Mouse (Mus musculus) midbrain, embryonic 10.5 days (tissue): ENCODE results near the gene Carns1. TPM values are rescaled to one million over a fixed set of nuclear protein-coding genes. Genes with fewer than 3 reads are reported as not detected.

Experiments used
- DNase-seq: peaks from one replicate; pipeline ENCODE4 v3.0.0-alpha.2; 2017; ENCODE audit warnings: low spot score
- H3K27ac ChIP-seq: fragments of 300-500 bp; sonication (generic); replicated peaks from 2 replicates; pipeline ENCODE4 v1.5.1; 2016; ENCODE audit warnings: mild to moderate bottlenecking
- H3K27me3 ChIP-seq: fragments of 300-500 bp; sonication (generic); 2 replicates; pipeline ENCODE4 v1.6.1; 2016; ENCODE audit warnings: low read depth, mild to moderate bottlenecking; ENCODE audit not compliant: poor library complexity, severe bottlenecking
- H3K36me3 ChIP-seq: fragments of 300-500 bp; sonication (generic); 2 replicates; pipeline ENCODE4 v1.6.1; 2016; ENCODE audit warnings: mild to moderate bottlenecking, moderate library complexity
- H3K4me1 ChIP-seq: fragments of 300-500 bp; sonication (generic); 2 replicates; pipeline ENCODE4 v1.6.1; 2016
- H3K4me3 ChIP-seq: fragments of 300-500 bp; sonication (generic); 2 replicates; pipeline ENCODE4 v1.5.1; 2016; ENCODE audit warnings: mild to moderate bottlenecking, moderate library complexity
- H3K9me3 ChIP-seq: fragments of 300-500 bp; sonication (generic); replicated peaks from 2 replicates; pipeline ENCODE4 v1.6.1; 2016; ENCODE audit warnings: mild to moderate bottlenecking
- WGBS: fragments of 180-500 bp; shearing (Covaris S2); methylation state at CpG from one replicate; pipeline ENCODE4 v1.1.7; 2016; 5-methylcytosine and 5-hydroxymethylcytosine counted together
- polyA plus RNA-seq: library from polyadenylated mRNA; unstranded; fragments of >200 nt; fragmentation: Nextera tagmentation; extraction: Ambion mirVana; gene quantifications from 2 replicates; pipeline ENCODE4 v1.2.1, GENCODE M21; 2016

Carns1 gene
- polyA plus RNA-seq, 1 experiment from 2014 or later = 2.8 TPM

DNA sequence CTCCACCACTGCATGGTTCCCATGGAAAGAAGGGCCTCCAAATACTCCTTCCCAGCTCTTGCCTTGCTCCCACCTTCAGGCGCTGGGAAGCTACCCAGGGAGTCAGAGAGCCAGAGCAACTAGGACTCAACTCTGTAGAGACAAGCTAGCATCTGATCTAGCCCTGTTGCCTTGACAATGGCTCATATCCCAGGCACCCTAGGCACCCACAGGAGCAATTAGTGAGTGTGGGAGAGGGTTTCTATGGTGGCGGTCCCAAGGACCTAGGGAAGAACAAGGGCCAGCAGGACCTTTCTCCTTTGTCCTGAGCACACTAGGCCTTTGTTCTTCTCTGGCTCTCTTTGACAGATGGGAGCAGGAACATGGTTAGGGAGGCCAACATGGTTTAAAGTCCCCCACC is 8.4 kb upstream of the Carns1 start:
- 88% methylated on average over 2 of the region's 2 CpGs for WGBS
- DNase-seq = no peak
- H3K9me3 ChIP-seq = no peaks in the 10 kb centered on the region

GRCm38 (mm10) chr19:4181892-4182291 is 6.6 kb upstream of the Carns1 start:
- peaks cover 16% of the 10 kb centered on the region for H3K4me1 ChIP-seq
- no peaks in the 10 kb centered on the region for H3K27me3 ChIP-seq
- H3K36me3 ChIP-seq = no peaks in the 10 kb centered on the region
- WGBS = 37% methylated on average over 3 of the region's 3 CpGs
- H3K9me3 ChIP-seq = no peaks in the 10 kb centered on the region
- no peak for DNase-seq
- no peak overlapping the region for H3K27ac ChIP-seq
- H3K4me3 ChIP-seq = no peak overlapping the region

More for the DNA sequence above, 8.4 kb upstream of the Carns1 start:
- Histone ChIP-seq H3K4me3 (no peak overlapping the region), H3K27me3 (no peaks in the 10 kb centered on the region), H3K27ac (no peak overlapping the region; the same call in 1 of the 2 replicates), H3K36me3 (no peaks in the 10 kb centered on the region), H3K4me1 (peaks cover 16% of the 10 kb centered on the region)

- WGBS = 89% methylated on average over 7 of the region's 7 CpGs
- Histone ChIP-seq H3K4me3 (no peak overlapping the region), H3K36me3 (no peaks in the 10 kb centered on the region), H3K9me3 (no peaks in the 10 kb centered on the region), H3K27me3 (0 out of 2 replicates have a peak, but pooled peaks cover 5% of the 10 kb centered on the region), H3K27ac (no peak overlapping the region), H3K4me1 (peaks cover 20% of the 10 kb centered on the region)
- DNase-seq = no peak
These were observed 5.1 kb upstream of the Carns1 start for GRCm38 (mm10) chr19:4180411-4180810.

DNA sequence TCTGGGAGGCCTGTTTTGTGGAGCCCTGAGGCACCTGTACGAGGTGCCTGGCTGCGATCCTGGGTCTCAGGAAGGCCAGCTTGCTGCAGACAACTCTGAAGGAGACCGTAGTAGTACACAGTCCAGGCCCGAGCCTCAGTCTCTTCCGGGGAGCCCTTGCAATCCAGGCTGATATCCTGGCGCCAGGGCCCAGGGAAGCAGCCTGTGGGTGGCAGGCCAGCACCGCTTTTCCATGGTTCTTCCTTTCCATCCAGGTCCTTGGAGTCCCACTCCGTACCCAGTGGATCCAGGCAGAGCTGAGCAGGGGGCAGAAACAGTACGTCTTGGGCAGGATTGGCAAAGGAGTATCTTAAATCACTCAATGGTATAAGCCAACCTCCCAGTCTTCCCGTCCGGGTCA is 2.4 kb downstream of the Carns1 start:
- no peaks in the 10 kb centered on the region for H3K36me3 ChIP-seq
- 61% methylated on average over 11 of the region's 11 CpGs for WGBS
- no peaks in the 10 kb centered on the region for H3K9me3 ChIP-seq
- no peak overlapping the region for H3K27ac ChIP-seq
- peaks cover 35% of the 10 kb centered on the region for H3K4me1 ChIP-seq
- no peak overlapping the region for H3K4me3 ChIP-seq
- DNase-seq = no peak
- H3K27me3 ChIP-seq = peaks cover 23% of the 10 kb centered on the region

- H3K27ac ChIP-seq = no peak overlapping the region
- peaks cover 23% of the 10 kb centered on the region for H3K27me3 ChIP-seq
- WGBS = 74% methylated on average over 13 of the region's 13 CpGs
- 0 out of 2 replicates have a peak overlapping the region, but pooled peaks have one; percentile 9 for H3K4me3 ChIP-seq
- peaks cover 35% of the 10 kb centered on the region for H3K4me1 ChIP-seq
- no peak for DNase-seq
- H3K9me3 ChIP-seq = no peaks in the 10 kb centered on the region
- no peaks in the 10 kb centered on the region for H3K36me3 ChIP-seq
These were observed 3.6 kb downstream of the Carns1 start for GRCm38 (mm10) chr19:4171393-4172290.

DNA sequence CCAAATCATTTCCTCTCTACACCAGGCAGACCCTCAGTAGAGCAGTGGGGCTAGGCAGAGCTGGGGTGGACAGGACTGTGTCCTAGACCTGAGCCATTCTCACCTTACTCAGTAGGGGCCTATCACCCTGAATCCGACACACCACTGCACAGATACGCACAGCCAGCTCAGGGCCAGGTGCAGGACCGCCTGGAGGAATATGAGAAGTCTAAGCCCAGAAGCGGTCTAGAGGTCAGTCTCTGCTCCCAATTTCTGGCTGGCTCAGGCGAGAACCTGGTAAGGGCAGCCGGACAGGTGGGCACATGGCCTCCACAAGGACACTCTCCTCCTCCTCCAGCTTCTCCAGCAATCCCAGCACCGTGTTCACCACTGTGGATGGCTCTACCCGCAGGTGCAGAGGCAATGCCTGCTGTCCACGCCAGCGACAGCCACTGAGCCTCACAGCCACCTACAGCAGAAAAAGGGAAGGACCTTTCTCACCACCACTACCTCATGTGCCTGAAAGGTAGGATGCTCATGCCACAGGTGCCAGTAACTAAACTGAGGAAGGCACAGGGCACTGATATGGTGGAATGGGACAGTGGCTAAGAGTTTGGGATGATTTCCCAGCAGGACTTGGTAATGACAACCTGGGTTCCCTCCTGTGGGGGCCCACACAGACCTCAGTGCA is 4.4 kb downstream of the Carns1 start:
- DNase-seq = no peak
- Histone ChIP-seq H3K4me3 (no peak overlapping the region), H3K4me1 (peaks cover 33% of the 10 kb centered on the region), H3K27me3 (peaks cover 21% of the 10 kb centered on the region), H3K27ac (peak overlapping the region; percentile 94), H3K9me3 (no peaks in the 10 kb centered on the region), H3K36me3 (no peaks in the 10 kb centered on the region)
- 91% methylated on average over 10 of the region's 10 CpGs for WGBS

- no peaks in the 10 kb centered on the region for H3K9me3 ChIP-seq
- peak overlapping the region; percentile 60 for H3K4me3 ChIP-seq
- no peak for DNase-seq
- H3K27me3 ChIP-seq = peaks cover 18% of the 10 kb centered on the region
- peak overlapping the region; percentile 94 for H3K27ac ChIP-seq
- 11% methylated on average over 27 of the region's 27 CpGs for WGBS
- no peaks in the 10 kb centered on the region for H3K36me3 ChIP-seq
- peaks cover 23% of the 10 kb centered on the region for H3K4me1 ChIP-seq
These were observed 5.5 kb downstream of the Carns1 start for GRCm38 (mm10) chr19:4169810-4170209.

GRCm38 (mm10) chr19:4169378-4169784 is 5.9 kb downstream of the Carns1 start:
- peak; percentile 100 for DNase-seq
- Histone ChIP-seq H3K4me1 (peaks cover 23% of the 10 kb centered on the region), H3K27ac (peak overlapping the region; percentile 94), H3K27me3 (peaks cover 18% of the 10 kb centered on the region), H3K4me3 (peak overlapping the region; percentile 60), H3K36me3 (no peaks in the 10 kb centered on the region), H3K9me3 (no peaks in the 10 kb centered on the region)
- under 1% methylated on average over 43 of the region's 43 CpGs for WGBS

- no peak overlapping the region for H3K27ac ChIP-seq
- peaks cover 38% of the 10 kb centered on the region for H3K4me1 ChIP-seq
- 84% methylated on average over 9 of the region's 9 CpGs for WGBS
- H3K36me3 ChIP-seq = no peaks in the 10 kb centered on the region
- no peaks in the 10 kb centered on the region for H3K9me3 ChIP-seq
- peaks cover 17% of the 10 kb centered on the region for H3K27me3 ChIP-seq
- DNase-seq = no peak
- H3K4me3 ChIP-seq = no peak overlapping the region
These were observed 8.4 kb downstream of the Carns1 start for GRCm38 (mm10) chr19:4166678-4167476.

DNA sequence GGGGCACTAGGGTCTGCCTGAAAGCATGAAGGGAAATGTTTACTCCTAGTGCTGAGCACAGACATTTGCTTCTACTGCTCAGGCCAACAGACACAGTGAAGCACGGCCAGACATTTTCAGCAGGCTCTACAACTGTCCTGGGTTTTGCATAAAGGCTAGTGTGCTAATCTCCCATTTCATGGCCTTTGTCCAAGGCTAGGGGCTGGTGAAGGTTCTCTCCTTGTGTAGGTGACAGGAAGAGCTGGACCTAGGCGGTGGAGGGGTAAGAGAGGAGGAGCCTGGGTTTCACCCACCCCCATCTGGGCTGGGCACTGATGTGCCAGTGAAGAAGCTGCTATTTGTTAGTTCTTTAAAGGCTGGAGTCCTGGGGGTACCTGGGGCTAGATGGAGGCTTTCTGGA is 10.6 kb downstream of the Carns1 start:
- H3K27me3 ChIP-seq = no peaks in the 10 kb centered on the region
- peaks cover 22% of the 10 kb centered on the region for H3K4me1 ChIP-seq
- DNase-seq = no peak
- H3K36me3 ChIP-seq = peaks cover 16% of the 10 kb centered on the region
- no peak overlapping the region for H3K4me3 ChIP-seq
- H3K27ac ChIP-seq = no peak overlapping the region
- 83% methylated on average over 2 of the region's 2 CpGs for WGBS
- H3K9me3 ChIP-seq = no peaks in the 10 kb centered on the region

GRCm38 (mm10) chr19:4164100-4164499 is 11.2 kb downstream of the Carns1 start:
- WGBS = 78% methylated on average over 3 of the region's 3 CpGs
- peaks cover 17% of the 10 kb centered on the region for H3K4me1 ChIP-seq
- H3K9me3 ChIP-seq = no peaks in the 10 kb centered on the region
- no peak overlapping the region for H3K27ac ChIP-seq
- peak overlapping the region; percentile 73; the same call in 1 of the 2 replicates for H3K4me3 ChIP-seq
- no peaks in the 10 kb centered on the region for H3K27me3 ChIP-seq
- DNase-seq = no peak
- H3K36me3 ChIP-seq = peaks cover 23% of the 10 kb centered on the region

DNA sequence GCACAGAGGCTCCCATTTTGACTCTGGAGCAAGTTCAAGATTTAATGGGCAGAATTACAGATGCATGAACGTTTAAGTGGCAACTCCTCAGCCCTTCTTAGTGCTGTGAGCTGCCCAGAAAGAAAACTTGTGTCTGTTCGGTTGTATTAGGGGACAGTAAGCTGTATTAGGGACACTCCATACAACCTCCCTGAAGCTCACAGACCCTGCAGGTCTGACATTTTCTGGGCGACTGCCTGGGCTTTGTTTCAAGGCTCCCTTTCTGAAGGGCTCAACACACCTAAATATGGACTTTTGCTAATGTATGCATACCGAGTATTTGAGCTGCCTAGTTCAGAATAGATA is 11.8 kb downstream of the Carns1 start:
- Histone ChIP-seq H3K4me3 (peak overlapping the region; percentile 73), H3K4me1 (peaks cover 17% of the 10 kb centered on the region), H3K9me3 (no peaks in the 10 kb centered on the region), H3K36me3 (peaks cover 28% of the 10 kb centered on the region), H3K27me3 (no peaks in the 10 kb centered on the region), H3K27ac (peak overlapping the region; percentile 87)
- DNase-seq = no peak
- WGBS = 43% methylated on average over 4 of the region's 4 CpGs
